Mouse (Mus musculus) kidney, adult 8-10 months (tissue): ENCODE results near the gene Lax1.
"Not testable (repeated sequence)": the region's sequence is repeated elsewhere in the genome, so short reads cannot be mapped to it uniquely, and the experiment has no call there.

Experiments
- DNase-seq, 2 experiments: peaks; one replicate each; pipeline ENCODE4 v3.0.0; 2022

Gene Lax1

GRCm38 (mm10) chr1:133685749-133686519, 4.0 kb downstream of the Lax1 start:
- DNase-seq: peak; percentile 77 to 92

- DNase-seq: no peak
These were observed 18.1 kb downstream of the Lax1 start for GRCm38 (mm10) chr1:133671801-133672200.

- DNase-seq: no peak
These were observed 18.6 kb downstream of the Lax1 start for GRCm38 (mm10) chr1:133671266-133671665.

GRCm38 (mm10) chr1:133670776-133671175, 19.1 kb downstream of the Lax1 start:
- no peak for DNase-seq

- DNase-seq: no peak
These were observed 19.7 kb downstream of the Lax1 start for GRCm38 (mm10) chr1:133670190-133670589.

GRCm38 (mm10) chr1:133668618-133669017, 21.3 kb downstream of the Lax1 start:
- no peak for DNase-seq

- no peak for DNase-seq
These were observed 22.2 kb downstream of the Lax1 start for GRCm38 (mm10) chr1:133667721-133668120.

- not testable (repeated sequence) for DNase-seq
These were observed 24.2 kb downstream of the Lax1 start for GRCm38 (mm10) chr1:133665713-133666112.

GRCm38 (mm10) chr1:133664203-133664970, 25.5 kb downstream of the Lax1 start:
- no peak for DNase-seq

GRCm38 (mm10) chr1:133663427-133663826, 26.5 kb downstream of the Lax1 start:
- no peak for DNase-seq

- no peak for DNase-seq
These were observed 27.0 kb downstream of the Lax1 start for GRCm38 (mm10) chr1:133662941-133663340.

- DNase-seq: peak; percentile 94 to 95
These were observed 28.5 kb downstream of the Lax1 start, which contains the start of gene Gm38394 for GRCm38 (mm10) chr1:133661203-133661933. Gene Gm38394 (minus strand): TSS chr1:133661318.

- DNase-seq: peak; percentile 64 to 76
These were observed 29.3 kb downstream of the Lax1 start, which contains the start of gene Zbed6 for GRCm38 (mm10) chr1:133660466-133661202. Gene Zbed6 (minus strand): TSS chr1:133660885.

GRCm38 (mm10) chr1:133658878-133659277, 31.0 kb downstream of the Lax1 start:
- no peak for DNase-seq

GRCm38 (mm10) chr1:133656811-133657210, 33.1 kb downstream of the Lax1 start:
- no peak for DNase-seq

- no peak for DNase-seq
These were observed 36.9 kb downstream of the Lax1 start for GRCm38 (mm10) chr1:133653033-133653432.

GRCm38 (mm10) chr1:133650288-133651055, 39.4 kb downstream of the Lax1 start:
- no peak for DNase-seq

GRCm38 (mm10) chr1:133645652-133646051, 44.3 kb downstream of the Lax1 start:
- no peak for DNase-seq

- no peak for DNase-seq
These were observed 48.7 kb downstream of the Lax1 start for GRCm38 (mm10) chr1:133641163-133641562.

- DNase-seq: no peak
These were observed 51.4 kb downstream of the Lax1 start for GRCm38 (mm10) chr1:133638517-133638916.

- no peak for DNase-seq
These were observed 57.7 kb downstream of the Lax1 start for GRCm38 (mm10) chr1:133632168-133632567.
